Mouse (Mus musculus) kidney, postnatal 0 days (tissue): ENCODE data around the gene Ccnc. TPM values are rescaled to one million over a fixed set of nuclear protein-coding genes. Genes with fewer than 3 reads are reported as not detected.

Experiments used
- ATAC-seq: fragments of 200-750 bp; cut with Nextera tagmentation; replicated peaks from 2 replicates; pipeline ENCODE4 v1.8.0; 2017; ENCODE audit warnings: low read depth, moderate number of reproducible peaks, moderate TSS enrichment, moderate library complexity; ENCODE audit not compliant: low FRiP score
- DNase-seq: peaks from one replicate; pipeline ENCODE4 v3.0.0-alpha.2; 2016; ENCODE audit warnings: low spot score
- H3K27ac ChIP-seq: fragments of 300-500 bp; sonication (generic); 2 replicates; pipeline ENCODE4 v1.5.1; 2014; ENCODE audit warnings: mild to moderate bottlenecking
- H3K27me3 ChIP-seq: fragments of 300-500 bp; sonication (generic); 2 replicates; pipeline ENCODE4 v1.6.1; 2014; ENCODE audit warnings: low read length, mixed read lengths; ENCODE audit not compliant: insufficient read depth
- H3K36me3 ChIP-seq: fragments of 300-500 bp; sonication (generic); 2 replicates; pipeline ENCODE4 v1.6.1; 2014; ENCODE audit warnings: low read length, mixed read lengths; ENCODE audit not compliant: insufficient read depth
- H3K4me1 ChIP-seq: fragments of 300-500 bp; sonication (generic); replicated peaks from 2 replicates; pipeline ENCODE4 v1.6.1; 2014; ENCODE audit warnings: antibody characterized with exemption, low read length, mixed read lengths; ENCODE audit not compliant: insufficient read depth
- H3K4me2 ChIP-seq: fragments of 300-500 bp; sonication (generic); 2 replicates; pipeline ENCODE4 v1.6.1; 2014; ENCODE audit warnings: mild to moderate bottlenecking, low read length, moderate library complexity, mixed read lengths
- H3K4me3 ChIP-seq: fragments of 300-500 bp; sonication (generic); replicated peaks from 2 replicates; pipeline ENCODE4 v1.5.1; 2014; ENCODE audit warnings: low read depth, low read length
- H3K9ac ChIP-seq: fragments of 300-500 bp; sonication (generic); 2 replicates; pipeline ENCODE4 v1.6.1; 2014; ENCODE audit warnings: low read depth, low read length
- H3K9me3 ChIP-seq: fragments of 300-500 bp; sonication (generic); replicated peaks from 2 replicates; pipeline ENCODE4 v1.6.1; 2016; ENCODE audit warnings: low read length, inconsistent platforms, mixed read lengths
- CTCF ChIP-seq: IDR thresholded peaks from 2 replicates; pipeline ENCODE4 v1.5.1; 2016; ENCODE audit warnings: antibody characterized with exemption, low read depth, mild to moderate bottlenecking, moderate library complexity
- WGBS: fragments of 180-500 bp; shearing (Covaris S2); extraction: QIAGEN DNeasy Blood & Tissue Kit; methylation state at CpG from one replicate; pipeline ENCODE4 v1.1.7; 2014; 5-methylcytosine and 5-hydroxymethylcytosine counted together
- polyA plus RNA-seq: library from polyadenylated mRNA; unstranded; fragments of >200 nt; fragmentation: Nextera tagmentation; extraction: Ambion mirVana; gene quantifications from 2 replicates; pipeline ENCODE4 v1.2.1, GENCODE M21; 2015

Gene Ccnc
- polyA plus RNA-seq, 1 experiment from 2014 or later = 40.2 TPM

DNA sequence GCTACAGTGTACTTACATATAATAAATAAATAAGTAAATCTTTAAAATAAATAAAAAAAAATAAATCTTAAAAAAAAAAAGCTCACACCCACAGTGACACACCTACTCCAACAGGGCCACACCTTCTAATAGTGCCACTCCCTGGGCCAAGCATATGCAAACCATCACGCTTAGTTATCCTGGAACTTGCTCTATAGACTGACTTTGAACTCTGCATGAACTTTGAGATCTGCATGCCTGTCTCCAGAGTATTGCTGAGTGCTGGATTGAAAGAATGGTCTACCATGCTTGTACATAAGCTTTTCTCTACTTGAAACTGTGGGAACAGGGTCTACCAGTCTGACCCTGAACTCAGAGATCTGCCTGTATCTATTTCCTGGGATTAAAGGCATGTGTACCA is 43.6 kb downstream of the Ccnc start:
- Histone ChIP-seq H3K4me2 (no peak overlapping the region), H3K9ac (no peak overlapping the region), H3K4me3 (no peak overlapping the region), H3K36me3 (no peaks in the 10 kb centered on the region), H3K4me1 (no peaks in the 10 kb centered on the region), H3K27me3 (no peaks in the 10 kb centered on the region), H3K27ac (no peak overlapping the region), H3K9me3 (no peaks in the 10 kb centered on the region)
- no peak for TF ChIP-seq CTCF
- ATAC-seq (no peak), DNase-seq (no peak)
- WGBS = 84% methylated on average over 1 of the region's 1 CpGs

DNA sequence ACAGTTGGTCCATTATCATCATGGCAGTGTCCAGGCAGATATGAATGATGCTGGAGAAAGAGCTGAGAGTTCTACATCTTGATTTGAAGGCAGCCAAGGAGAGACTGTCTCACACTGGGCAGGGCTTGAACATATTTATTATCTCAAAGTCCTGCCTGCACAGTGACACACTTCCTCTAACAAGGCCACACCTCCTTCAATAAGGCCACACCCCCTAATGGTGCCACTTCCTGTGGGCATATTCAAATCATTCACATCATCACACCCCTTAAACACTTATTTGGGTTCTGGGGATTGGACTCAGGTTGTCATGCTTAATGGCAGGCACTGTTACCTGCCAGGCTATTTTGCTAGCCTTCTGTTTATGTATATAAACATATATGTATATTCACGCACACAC is 44.8 kb downstream of the Ccnc start:
- no peak for DNase-seq
- 0 out of 2 replicates have a peak, but pooled peaks cover 1% of the 10 kb centered on the region for H3K4me1 ChIP-seq
- no peaks in the 10 kb centered on the region for H3K36me3 ChIP-seq
- 100% methylated on average over 1 of the region's 1 CpGs for WGBS
- ATAC-seq = no peak
- H3K4me3 ChIP-seq = no peak overlapping the region
- no peak overlapping the region for H3K4me2 ChIP-seq
- no peaks in the 10 kb centered on the region for H3K9me3 ChIP-seq
- H3K27ac ChIP-seq = no peak overlapping the region
- H3K27me3 ChIP-seq = no peaks in the 10 kb centered on the region
- H3K9ac ChIP-seq = no peak overlapping the region
- no peak for TF ChIP-seq CTCF

DNA sequence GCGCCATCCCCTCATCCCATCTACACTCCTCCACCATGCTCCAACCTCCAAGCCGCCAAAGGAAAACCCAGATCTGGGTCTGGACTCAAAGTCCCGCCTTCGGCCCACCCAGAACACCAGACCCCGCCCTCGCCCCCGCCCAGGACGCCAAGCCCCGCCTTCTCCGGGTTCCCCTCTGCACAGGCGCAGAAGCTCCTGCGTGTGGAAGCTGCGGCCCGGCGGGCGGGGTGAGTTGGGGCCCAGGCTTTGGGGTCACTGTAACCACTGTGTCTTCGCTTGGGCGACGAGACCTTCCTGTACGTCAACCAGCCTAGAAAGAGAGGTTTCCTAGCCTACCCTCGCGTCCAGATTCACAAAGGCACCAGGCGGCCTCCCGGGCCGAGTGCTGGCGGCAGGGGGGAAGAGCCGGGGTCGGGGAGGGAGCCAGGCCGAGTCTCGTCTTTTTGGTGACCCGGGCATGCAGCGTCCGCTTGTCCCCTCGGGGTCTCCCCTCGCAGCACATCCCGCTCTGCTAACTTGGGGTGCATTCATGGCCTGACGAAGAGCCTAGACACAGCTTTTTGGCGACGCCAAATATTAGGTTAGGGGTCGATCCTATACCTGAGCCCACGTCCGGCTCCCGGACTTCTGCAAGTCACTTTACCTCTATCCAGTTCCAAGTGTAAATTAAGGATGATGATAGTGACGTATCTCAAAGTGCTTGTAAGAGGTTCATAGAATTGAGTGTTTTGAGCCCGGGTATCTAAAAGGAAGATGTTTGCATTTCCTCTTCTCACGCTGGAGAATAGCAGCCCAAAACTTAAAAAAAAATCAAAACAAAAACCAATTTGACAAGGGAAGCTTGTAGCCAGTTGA is 48.8 kb downstream of the Ccnc start:
- no peak for TF ChIP-seq CTCF
- ATAC-seq (peak; percentile 98), DNase-seq (peak; percentile 94)
- Histone ChIP-seq H3K27ac (no peak overlapping the region), H3K9ac (peak overlapping the region; percentile 86), H3K27me3 (no peaks in the 10 kb centered on the region), H3K4me3 (peak overlapping the region; percentile 96), H3K4me1 (0 out of 2 replicates have a peak, but pooled peaks cover 4% of the 10 kb centered on the region), H3K36me3 (0 out of 2 replicates have a peak, but pooled peaks cover 2% of the 10 kb centered on the region), H3K4me2 (peak overlapping the region; percentile 77), H3K9me3 (no peaks in the 10 kb centered on the region)
- WGBS = under 1% methylated on average over 45 of the region's 46 CpGs

DNA sequence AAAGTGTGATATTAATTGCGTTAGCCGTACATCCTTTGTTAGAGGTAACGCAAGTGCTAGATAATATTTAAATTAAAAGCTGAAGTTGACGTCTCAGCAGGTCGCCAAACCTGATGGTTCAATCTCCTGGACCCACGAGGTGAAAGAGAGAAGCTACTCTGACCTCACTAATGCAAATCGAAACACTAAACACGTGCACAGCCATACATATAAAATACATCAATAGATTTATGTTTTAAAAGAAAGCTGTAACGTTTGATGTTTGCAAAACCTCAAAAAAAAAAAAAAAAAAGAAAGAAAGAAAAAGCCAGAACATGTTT is 49.4 kb downstream of the Ccnc start:
- Histone ChIP-seq H3K4me1 (0 out of 2 replicates have a peak, but pooled peaks cover 4% of the 10 kb centered on the region), H3K4me2 (peak overlapping the region; percentile 77), H3K27me3 (no peaks in the 10 kb centered on the region), H3K9ac (peak overlapping the region; percentile 86), H3K27ac (no peak overlapping the region), H3K36me3 (0 out of 2 replicates have a peak, but pooled peaks cover 5% of the 10 kb centered on the region), H3K4me3 (peak overlapping the region; percentile 96), H3K9me3 (no peaks in the 10 kb centered on the region)
- WGBS = 6% methylated on average over 9 of the region's 9 CpGs
- ATAC-seq (no peak), DNase-seq (no peak)
- no peak for TF ChIP-seq CTCF

DNA sequence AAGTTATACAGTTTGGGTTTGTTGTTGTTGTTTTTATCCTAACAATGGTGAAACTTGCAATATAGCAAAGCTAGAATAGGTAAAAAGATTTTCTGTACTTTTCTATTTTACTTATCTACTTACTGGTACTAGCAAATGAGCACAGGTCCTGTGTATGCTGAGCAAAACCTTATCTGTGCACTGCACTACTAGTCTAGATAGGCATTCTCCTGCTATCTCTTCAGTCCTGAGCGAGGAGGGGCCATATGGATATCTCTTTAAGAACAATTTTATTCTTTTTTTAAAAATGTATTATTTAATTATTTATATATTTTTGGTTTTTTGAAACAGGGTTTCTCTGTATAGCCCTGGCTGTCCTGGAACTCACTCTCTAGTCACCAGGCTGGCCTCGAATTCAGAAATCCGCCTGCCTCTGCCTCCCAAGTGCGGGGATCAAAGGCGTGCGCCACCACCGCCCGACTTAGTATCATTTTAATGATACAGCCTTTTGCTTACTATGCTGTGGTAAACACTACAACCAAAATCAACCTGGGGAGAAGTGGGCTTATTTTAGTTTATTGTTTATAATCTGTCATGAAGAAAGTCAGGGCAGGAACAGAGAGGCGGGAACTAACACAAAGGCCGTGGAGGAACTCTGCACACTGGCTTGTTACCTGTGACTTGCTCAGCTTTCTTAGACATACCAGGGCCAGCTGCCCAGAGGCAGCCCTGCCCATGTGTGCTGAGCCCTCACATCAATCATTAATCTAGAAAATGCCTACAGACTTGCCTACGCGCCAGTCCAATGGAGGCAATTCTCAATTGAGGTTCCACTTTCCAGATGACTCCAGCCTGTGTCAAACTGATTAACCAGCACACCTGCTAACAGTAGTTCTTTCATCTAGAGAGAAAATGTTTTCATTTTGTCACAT is 53.6 kb downstream of the Ccnc start:
- no peak overlapping the region for H3K4me3 ChIP-seq
- 88% methylated on average over 12 of the region's 12 CpGs for WGBS
- no peak overlapping the region for H3K27ac ChIP-seq
- H3K36me3 ChIP-seq = peaks cover 32% of the 10 kb centered on the region; the same call in 1 of the 2 replicates
- peak; percentile 71 for ATAC-seq
- no peak for TF ChIP-seq CTCF
- no peaks in the 10 kb centered on the region for H3K27me3 ChIP-seq
- H3K4me2 ChIP-seq = no peak overlapping the region
- no peak for DNase-seq
- H3K4me1 ChIP-seq = 0 out of 2 replicates have a peak, but pooled peaks cover 4% of the 10 kb centered on the region
- H3K9me3 ChIP-seq = no peaks in the 10 kb centered on the region
- no peak overlapping the region for H3K9ac ChIP-seq

DNA sequence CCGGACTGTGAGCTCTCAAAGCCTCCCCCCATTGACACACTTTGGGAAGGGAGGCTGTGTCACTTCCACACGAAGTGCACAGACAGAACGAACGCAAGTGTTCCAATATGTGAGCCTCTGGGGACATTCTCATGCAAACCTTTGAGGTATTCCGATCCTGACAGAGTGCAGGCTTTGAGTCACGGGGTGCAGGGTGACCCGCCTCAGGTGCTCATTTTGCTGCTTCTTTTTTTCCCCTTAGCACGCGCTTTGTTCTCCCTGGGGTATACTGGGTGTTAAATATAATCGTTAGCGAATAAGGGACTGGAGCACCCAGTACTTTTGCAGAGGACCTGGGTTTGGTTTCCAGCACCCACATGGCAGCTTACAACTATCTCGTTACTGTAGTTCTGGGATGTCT is 58.8 kb downstream of the Ccnc start:
- 94% methylated on average over 12 of the region's 12 CpGs for WGBS
- TF ChIP-seq CTCF = no peak

More for the DNA sequence above, 58.8 kb downstream of the Ccnc start:
- DNase-seq (no peak), ATAC-seq (no peak)
- Histone ChIP-seq H3K36me3 (peaks cover 41% of the 10 kb centered on the region; the same call in 1 of the 2 replicates), H3K4me1 (no peaks in the 10 kb centered on the region), H3K4me3 (no peak overlapping the region), H3K4me2 (no peak overlapping the region), H3K9ac (no peak overlapping the region), H3K27me3 (no peaks in the 10 kb centered on the region), H3K9me3 (no peaks in the 10 kb centered on the region), H3K27ac (no peak overlapping the region)
